Mouse (Mus musculus) effector memory CD4-positive, alpha-beta T cell, adult 5 months (primary cell): ENCODE results near the gene Npas4. TPM values are rescaled to one million over a fixed set of nuclear protein-coding genes. Genes with fewer than 3 reads are reported as not detected.

Experiments used
- polyA plus RNA-seq: library from polyadenylated mRNA; unstranded; fragments of 100-300 nt; shearing (Covaris generic); gene quantifications from one replicate; pipeline ENCODE4 v1.2.1, GENCODE M21; 2017

The Npas4 gene
- polyA plus RNA-seq, result not detected

GRCm38 (mm10) chr19:4990256-4990625 is at the start of gene Npas4:
Gene Npas4, minus strand, starts transcription at chr19:4990316.

DNA sequence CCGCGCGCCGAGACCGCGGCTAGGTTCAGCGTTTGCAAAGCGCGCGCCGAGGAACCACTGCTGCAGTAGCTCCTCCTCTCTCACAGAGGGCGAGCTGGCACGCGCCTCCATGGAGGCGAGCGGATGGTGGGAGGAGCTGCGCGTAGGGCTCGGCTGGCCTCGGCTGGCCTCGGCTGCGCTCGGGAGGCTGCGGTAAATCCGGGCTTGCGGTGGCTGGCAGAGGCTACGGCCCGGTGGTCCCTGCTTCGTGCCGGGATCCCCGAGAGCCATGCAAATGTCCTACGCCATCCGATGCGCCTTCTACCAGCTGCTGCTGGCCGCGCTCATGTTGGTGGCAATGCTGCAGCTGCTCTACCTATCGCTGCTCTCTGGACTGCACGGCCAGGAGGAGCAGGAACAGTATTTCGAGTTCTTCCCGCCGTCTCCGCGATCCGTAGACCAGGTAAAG is 48.6 kb upstream of the Npas4 start, which contains the start of the genes B4gat1 and AC124502.3:
Gene B4gat1, plus strand, starts transcription at position 118 of the 448 bp plus-strand sequence.
Gene AC124502.3, plus strand, starts transcription at position 183 of the 448 bp plus-strand sequence.

GRCm38 (mm10) chr19:5023621-5024479 is 33.7 kb upstream of the Npas4 start, which contains the start of gene Slc29a2:
Gene Slc29a2, plus strand, starts transcription at chr19:5023860.

GRCm38 (mm10) chr19:4961928-4962601 is 28.1 kb downstream of the Npas4 start, which contains the start of gene Mrpl11:
Gene Mrpl11, plus strand, starts transcription at chr19:4962147.

DNA sequence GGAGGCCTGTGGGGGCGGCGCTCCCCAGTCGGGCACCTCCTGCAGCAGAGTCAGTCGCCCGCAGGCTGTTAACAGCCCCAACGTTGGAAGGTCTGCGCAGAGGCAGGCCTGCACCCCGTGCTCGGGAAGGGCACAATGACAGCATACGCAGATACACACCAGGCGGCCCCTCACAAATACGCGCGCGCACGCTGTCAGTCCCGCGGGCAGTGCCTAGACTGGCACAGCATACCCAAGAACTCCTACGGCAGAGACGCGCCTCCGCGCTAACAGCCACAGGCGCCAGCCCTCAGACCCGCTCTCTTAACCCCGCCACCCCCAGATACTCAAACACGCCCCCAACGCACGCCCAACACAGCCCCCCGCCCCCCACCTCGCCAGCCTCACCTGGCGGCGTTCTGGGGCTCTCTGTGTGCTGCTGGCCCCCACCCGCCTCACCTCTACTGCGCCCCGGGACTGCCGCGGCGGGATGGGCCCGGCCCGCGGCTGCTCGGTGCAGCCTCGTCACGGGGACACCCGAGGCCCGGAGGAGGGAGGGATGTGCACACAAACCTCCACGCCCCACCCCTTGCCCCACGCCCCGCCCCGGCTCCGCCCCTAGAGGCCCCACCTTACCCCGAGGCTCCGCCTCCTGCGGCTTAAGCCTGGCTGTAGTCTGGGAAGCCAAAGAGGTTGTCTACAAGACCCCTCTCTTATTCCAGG is 47.4 kb downstream of the Npas4 start, which contains the start of gene Peli3:
Gene Peli3, minus strand, starts transcription at position 577 of the 702 bp plus-strand sequence.

Other genes with a start within 250 kb of the Npas4 start
- gene Rbm4b, start 233.8 kb downstream of the Npas4 start, polyA plus RNA-seq, result 58.9 TPM
- 44.4 TPM for gene Rbm4, start 196.4 kb downstream of the Npas4 start, polyA plus RNA-seq
- 19.3 TPM for gene Gm21992, start 178.7 kb downstream of the Npas4 start, polyA plus RNA-seq
- 78.0 TPM for gene Rbm14, start 178.7 kb downstream of the Npas4 start, polyA plus RNA-seq
- gene Ccs, start 151.0 kb downstream of the Npas4 start, polyA plus RNA-seq, result 30.5 TPM
- 0.11 TPM for gene Ccdc87, start 150.9 kb downstream of the Npas4 start, polyA plus RNA-seq
- gene Ctsf, start 135.2 kb downstream of the Npas4 start, polyA plus RNA-seq, result 8.5 TPM
- gene Actn3, start 112.4 kb downstream of the Npas4 start, polyA plus RNA-seq, result not detected
- gene Zdhhc24, start 111.6 kb downstream of the Npas4 start, polyA plus RNA-seq, result 3.8 TPM
- 0.37 TPM for gene Bbs1, start 83.7 kb downstream of the Npas4 start, polyA plus RNA-seq
- gene Dpp3, start 62.0 kb downstream of the Npas4 start, polyA plus RNA-seq, result 59.5 TPM
- gene Peli3, start 47.2 kb downstream of the Npas4 start, polyA plus RNA-seq, result 1.1 TPM
- gene Mrpl11, start 28.2 kb downstream of the Npas4 start, polyA plus RNA-seq, result 37.5 TPM
- gene Slc29a2, start 33.5 kb upstream of the Npas4 start, polyA plus RNA-seq, result 2.2 TPM
- 3.6 TPM for gene B4gat1, start 48.5 kb upstream of the Npas4 start, polyA plus RNA-seq
- 2.4 TPM for gene AC124502.3, start 48.6 kb upstream of the Npas4 start, polyA plus RNA-seq
- gene Brms1, start 51.0 kb upstream of the Npas4 start, polyA plus RNA-seq, result 84.9 TPM
- gene Rin1, start 60.2 kb upstream of the Npas4 start, polyA plus RNA-seq, result 0.35 TPM
- gene Cd248, start 77.8 kb upstream of the Npas4 start, polyA plus RNA-seq, result not detected
- 0.57 TPM for gene Tmem151a, start 95.2 kb upstream of the Npas4 start, polyA plus RNA-seq
- gene Yif1a, start 98.2 kb upstream of the Npas4 start, polyA plus RNA-seq, result 28.5 TPM
- 0.87 TPM for gene Cnih2, start 108.2 kb upstream of the Npas4 start, polyA plus RNA-seq
- gene Rab1b, start 116.8 kb upstream of the Npas4 start, polyA plus RNA-seq, result 151 TPM
- gene Klc2, start 128.2 kb upstream of the Npas4 start, polyA plus RNA-seq, result 2.6 TPM